Mouse (Mus musculus) NIH3T3 (cell line): Measurements from ENCODE around the gene Atp6v1g1.

ENCODE experiments used
- DNase-seq: peaks from one replicate; pipeline ENCODE4 v3.0.0-alpha.2; 2012; ENCODE audit warnings: low read depth

Gene Atp6v1g1

GRCm38 (mm10) chr4:63544494-63545230, at the start of gene Atp6v1g1:
Atp6v1g1 (plus strand) TSS chr4:63544772.
- DNase-seq = peak; percentile 98

- peak; percentile 37 for DNase-seq
Observed at GRCm38 (mm10) chr4:63494967-63495914, 49.3 kb upstream of the Atp6v1g1 start.

- peak; percentile 92 for DNase-seq
Observed at GRCm38 (mm10) chr4:63495915-63496278, 48.7 kb upstream of the Atp6v1g1 start, which contains the start of gene Whrn. Whrn (minus strand) TSS chr4:63495991.

- DNase-seq = no peak
Observed at GRCm38 (mm10) chr4:63496312-63496711, 48.3 kb upstream of the Atp6v1g1 start.

- peak; percentile 47 for DNase-seq
Observed at GRCm38 (mm10) chr4:63498346-63498745, 46.2 kb upstream of the Atp6v1g1 start.

- no peak for DNase-seq
Observed at GRCm38 (mm10) chr4:63501050-63501449, 43.5 kb upstream of the Atp6v1g1 start.

GRCm38 (mm10) chr4:63503949-63504348, 40.6 kb upstream of the Atp6v1g1 start:
- no peak for DNase-seq

DNA sequence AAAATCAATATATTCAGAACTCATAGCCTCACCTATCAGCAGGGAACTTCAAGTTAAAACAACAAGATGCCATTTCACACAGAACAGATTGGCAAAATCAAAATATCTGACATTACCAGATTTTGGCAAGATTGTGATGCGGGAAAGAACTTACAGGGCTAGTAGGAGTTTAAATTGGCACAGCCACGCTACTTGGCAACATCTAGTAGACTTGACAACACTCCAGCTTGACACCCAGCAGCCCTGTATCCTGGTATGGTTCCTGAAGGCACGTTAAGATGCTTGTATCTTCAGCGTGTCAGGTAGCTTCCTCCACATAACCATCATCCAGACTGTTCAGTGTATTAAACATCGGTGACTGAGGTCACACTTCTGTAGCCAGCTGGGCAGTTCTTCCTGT, 37.1 kb upstream of the Atp6v1g1 start:
- DNase-seq = no peak

DNA sequence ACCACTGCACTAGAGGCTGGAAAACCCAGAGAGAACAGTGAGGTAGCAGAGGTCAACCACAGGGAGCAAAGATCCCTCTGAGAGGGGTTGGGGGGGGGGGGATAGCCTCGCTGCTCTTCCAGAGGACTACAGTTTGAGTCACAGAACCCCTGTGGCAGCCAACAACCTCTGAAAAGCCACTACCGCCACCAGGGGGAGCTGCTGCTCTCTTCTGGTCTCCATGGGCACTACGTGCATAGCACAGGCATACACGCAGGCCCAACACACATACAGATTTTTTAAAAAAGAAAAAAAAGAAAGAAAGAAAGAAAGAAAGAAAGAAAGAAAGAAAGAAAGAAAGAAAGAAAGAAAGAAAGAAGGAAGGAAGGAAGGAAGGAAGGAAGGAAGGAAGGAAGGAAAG, 36.3 kb upstream of the Atp6v1g1 start:
- peak; percentile 90 for DNase-seq

DNA sequence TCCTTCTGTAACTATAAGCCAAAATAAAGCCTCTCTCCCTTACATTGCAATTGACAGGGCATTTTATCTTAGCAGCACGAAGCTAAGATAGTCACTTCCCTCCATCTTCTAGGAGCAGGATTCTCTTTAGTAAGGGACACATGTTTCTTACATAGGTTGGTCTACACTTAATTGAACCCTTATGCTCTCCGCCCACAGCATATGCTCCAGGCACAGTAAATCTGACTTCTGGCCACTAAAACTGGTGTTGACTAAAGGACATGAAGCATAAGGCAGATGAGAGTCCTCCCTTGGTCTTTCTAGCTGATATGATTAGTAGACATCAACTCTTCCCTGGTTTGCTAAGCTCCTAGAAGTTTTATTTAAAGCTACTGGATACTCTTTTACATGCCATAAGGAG, 31.7 kb upstream of the Atp6v1g1 start:
- DNase-seq = peak; percentile 52

GRCm38 (mm10) chr4:63514454-63514984, 30.1 kb upstream of the Atp6v1g1 start:
- no peak for DNase-seq

DNA sequence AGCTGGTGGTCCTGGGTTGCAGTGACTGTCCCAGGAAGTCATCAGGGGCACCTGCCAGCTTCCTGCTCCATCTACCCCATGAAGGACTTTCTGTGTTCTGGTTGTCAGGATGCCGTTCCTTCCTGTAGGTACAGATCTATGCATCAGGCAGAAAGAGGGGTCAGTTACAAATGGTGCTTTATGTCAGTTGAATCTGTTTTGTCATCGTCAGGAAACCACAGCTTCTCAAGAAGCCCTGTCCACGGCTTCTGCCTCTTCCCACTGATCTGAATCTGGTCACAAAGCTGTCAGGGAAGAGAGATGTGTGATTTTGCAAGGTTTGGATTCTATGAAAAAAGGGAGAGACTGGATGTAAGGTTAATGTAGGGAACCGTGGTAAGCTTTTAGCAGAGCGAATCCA, 29.6 kb upstream of the Atp6v1g1 start:
- DNase-seq = no peak

DNA sequence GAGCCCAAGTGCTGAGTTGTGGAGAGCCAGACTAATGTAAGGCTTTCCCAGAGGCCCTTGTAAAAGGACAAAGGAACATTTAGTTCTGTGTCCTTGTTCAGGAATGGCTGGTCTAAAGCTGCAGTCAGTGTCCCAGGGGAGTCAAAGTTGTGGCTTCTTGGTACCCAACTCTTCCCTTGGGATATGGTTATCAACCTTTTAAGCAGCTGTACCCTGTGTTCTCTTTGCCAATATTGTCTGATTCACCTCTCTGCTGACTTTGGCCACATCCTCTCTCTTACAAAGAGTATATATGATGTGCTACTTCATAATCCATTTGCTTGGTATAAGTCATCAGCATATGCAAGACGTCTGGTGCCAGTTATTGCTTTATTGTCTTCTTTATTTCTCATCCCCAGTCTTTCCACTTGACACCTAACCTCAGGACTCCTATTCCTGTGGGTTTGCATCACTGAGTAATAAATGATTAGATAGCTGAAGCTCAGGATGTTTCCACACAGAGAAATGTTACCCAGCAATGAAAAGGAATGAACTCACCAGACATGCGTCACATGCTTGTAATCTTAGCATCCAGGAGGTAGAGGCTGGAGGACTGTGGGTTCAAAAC, 22.7 kb upstream of the Atp6v1g1 start:
- peak; percentile 22 for DNase-seq

GRCm38 (mm10) chr4:63525514-63525913, 19.1 kb upstream of the Atp6v1g1 start:
- DNase-seq = no peak

- DNase-seq = peak; percentile 71
Observed at GRCm38 (mm10) chr4:63528946-63529345, 15.6 kb upstream of the Atp6v1g1 start.

DNA sequence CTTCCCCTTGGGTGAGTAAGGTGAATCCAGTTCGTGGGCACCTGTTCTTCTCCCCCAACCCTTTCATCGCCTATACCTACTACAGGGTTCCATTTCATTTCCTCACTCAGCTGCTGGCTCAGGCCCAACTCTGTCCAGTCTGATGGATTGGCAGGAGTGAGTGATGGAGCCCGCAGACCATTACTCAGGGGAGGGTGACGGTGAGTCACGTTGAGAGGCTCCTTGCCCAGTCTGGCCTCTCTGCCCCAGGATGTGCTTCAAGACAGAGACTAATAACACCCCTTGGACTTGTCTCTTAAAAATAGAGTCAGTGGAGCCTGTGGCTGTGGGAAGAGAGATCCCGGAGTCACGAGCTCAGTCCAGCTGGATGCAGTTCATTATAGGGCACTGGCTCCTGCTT, 14.2 kb upstream of the Atp6v1g1 start:
- peak; percentile 94 for DNase-seq

DNA sequence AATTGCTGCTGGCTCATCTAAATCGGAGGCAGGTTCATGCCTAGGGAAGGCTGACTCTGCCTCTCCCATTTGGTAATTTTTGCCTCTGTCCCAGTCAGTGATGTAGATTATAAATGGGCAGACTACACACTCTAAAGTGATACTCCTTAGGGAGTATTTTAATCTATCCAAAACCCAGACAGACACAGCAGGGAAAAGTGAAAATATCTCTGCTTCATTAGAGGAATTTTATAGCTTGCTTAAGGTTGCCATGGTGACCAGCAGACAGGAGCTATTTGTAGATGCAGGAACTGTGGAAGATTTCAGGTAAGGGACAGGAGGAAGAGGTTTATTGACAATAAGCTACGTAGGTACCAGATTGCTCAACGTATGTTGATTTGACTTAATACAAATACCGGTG, 7.0 kb upstream of the Atp6v1g1 start:
- no peak for DNase-seq

GRCm38 (mm10) chr4:63542209-63542608, 2.4 kb upstream of the Atp6v1g1 start:
- peak; percentile 62 for DNase-seq

DNA sequence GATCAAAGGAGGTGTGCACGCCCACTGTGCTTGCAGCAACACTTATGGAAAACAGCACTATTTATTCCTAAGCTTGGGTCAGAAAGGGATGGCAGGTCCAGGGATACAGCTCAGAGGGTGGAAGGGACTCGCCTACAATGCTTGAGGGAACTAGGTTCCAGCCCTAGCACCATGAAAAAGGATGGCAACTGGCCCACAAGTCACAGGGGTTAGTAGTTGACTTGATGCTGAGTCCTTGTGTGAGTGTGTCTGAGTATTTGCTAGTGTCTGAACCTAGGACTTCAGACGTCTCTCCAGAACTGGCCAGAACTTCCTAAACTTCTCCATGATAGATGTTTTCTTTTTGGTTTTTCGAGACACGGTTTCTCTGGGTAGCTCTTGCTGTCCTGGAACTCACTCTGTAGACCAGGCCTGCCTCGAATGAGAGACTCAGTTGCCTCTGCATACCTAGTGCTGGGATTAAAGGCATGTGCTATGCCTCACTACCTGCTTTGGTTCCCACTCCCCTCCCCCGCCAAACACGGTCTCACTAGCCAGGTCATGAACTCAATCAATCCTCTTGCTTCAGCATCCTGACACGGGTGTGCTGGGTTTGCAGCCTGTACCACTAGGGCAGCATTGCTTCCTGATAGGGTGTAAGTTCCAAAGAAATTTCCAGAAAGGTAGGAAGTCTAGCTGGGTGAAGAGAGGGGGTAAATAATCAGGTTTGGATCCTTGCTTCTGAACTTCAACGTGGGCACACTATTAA, 652 bp upstream of the Atp6v1g1 start:
- no peak for DNase-seq

DNA sequence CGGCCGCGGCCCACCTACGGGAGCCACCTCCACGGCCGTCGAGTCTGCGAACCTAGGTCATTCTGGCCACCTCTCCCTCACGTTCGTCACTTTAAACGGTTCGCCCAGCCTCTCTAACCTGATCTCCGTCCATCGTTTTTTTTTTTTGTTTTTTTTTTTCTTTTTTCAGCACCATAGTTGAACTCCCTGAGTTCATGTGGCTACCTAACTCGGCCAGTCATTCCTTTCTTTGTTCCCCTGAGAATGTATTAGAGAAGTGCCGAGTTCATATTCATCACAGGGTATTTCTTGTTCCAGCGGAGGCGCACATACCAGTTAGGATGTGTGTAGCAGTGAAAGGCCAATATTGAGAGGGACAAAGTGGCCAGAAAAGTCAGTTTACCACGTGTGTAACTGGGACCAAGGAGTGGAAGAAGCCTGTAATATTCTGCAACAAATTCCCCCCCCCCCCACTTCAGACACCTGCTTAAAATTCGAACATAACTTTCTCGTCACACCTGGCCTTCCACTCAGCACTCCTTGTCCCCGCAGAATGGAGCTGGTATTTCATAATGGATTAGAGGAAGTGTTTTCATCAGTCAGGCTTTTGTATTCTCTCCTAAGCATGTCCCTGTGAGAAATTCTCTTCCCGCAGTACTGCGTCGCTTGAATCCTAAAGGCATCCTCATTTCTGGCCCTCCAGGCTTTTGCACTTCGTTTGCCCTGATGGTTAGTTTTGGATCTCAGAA, 823 bp downstream of the Atp6v1g1 start:
- DNase-seq = no peak
